Mouse (Mus musculus) forebrain, embryonic 10.5 days (tissue): ENCODE measurements at regions not wholly inside any gene's neighbourhood (a gene's known extent, or its start where the extent isn't known, plus 50 kb on each side); places are given as distances from the start of the nearest gene placed in this dataset.

ENCODE experiments used
- DNase-seq: peaks from one replicate; pipeline ENCODE4 v3.0.0-alpha.2; 2017; ENCODE audit warnings: low spot score; ENCODE audit errors: extremely low spot score
- H3K27ac ChIP-seq: fragments of 300-500 bp; sonication (generic); 2 replicates; pipeline ENCODE4 v1.5.1; 2016; ENCODE audit warnings: mild to moderate bottlenecking
- H3K27me3 ChIP-seq: fragments of 300-500 bp; sonication (generic); 2 replicates; pipeline ENCODE4 v1.6.1; 2016; ENCODE audit warnings: mild to moderate bottlenecking; ENCODE audit not compliant: poor library complexity, severe bottlenecking
- H3K36me3 ChIP-seq: fragments of 300-500 bp; sonication (generic); replicated peaks from 2 replicates; pipeline ENCODE4 v1.6.1; 2016; ENCODE audit warnings: mild to moderate bottlenecking, moderate library complexity
- H3K4me1 ChIP-seq: fragments of 300-500 bp; sonication (generic); 2 replicates; pipeline ENCODE4 v1.6.1; 2016
- H3K4me3 ChIP-seq: fragments of 300-500 bp; sonication (generic); 2 replicates; pipeline ENCODE4 v1.5.1; 2016; ENCODE audit warnings: mild to moderate bottlenecking, moderate library complexity
- H3K9me3 ChIP-seq: fragments of 300-500 bp; sonication (generic); 2 replicates; pipeline ENCODE4 v1.6.1; 2016; ENCODE audit warnings: mild to moderate bottlenecking, moderate library complexity
- WGBS: fragments of 180-500 bp; shearing (Covaris S2); methylation state at CpG from one replicate; pipeline ENCODE4 v1.1.7; 2016; 5-methylcytosine and 5-hydroxymethylcytosine counted together

DNA sequence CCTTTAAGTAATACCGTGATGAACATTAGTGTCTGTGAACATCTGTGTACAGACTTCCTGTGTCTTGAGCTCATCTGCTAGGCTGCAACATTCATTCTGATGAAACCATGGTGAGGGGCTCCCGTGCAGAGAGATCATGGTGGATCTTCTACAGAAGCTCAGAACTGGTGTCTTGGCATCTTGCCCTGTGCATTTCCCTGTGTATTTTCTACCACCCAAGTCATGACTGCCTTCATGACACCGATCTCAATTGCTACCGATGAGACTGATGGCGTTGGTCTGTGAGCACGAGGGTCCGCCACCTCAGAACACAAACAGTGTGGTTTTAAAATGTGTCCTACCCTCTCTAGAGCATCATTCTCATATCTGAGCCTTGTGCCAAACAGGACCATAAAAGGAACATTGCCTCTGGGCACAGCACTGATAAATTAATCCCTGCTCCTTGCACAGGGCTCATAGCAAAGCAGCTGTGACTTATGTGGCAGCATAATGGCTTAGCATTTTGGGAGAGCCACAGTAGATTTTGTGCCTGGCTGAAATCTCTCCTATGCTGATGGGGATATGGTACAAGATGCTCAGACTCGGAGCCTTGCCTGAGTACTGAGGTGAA, 132.8 kb upstream of the Slc35f3 start:
- Histone ChIP-seq H3K36me3 (no peaks in the 10 kb centered on the region; the same call in 1 of the 2 replicates), H3K9me3 (no peaks in the 10 kb centered on the region), H3K4me1 (peaks cover 16% of the 10 kb centered on the region), H3K27me3 (no peaks in the 10 kb centered on the region), H3K27ac (no peak overlapping the region), H3K4me3 (no peak overlapping the region)
- DNase-seq, result no peak
- WGBS, result 87% methylated on average over 8 of the region's 8 CpGs

DNA sequence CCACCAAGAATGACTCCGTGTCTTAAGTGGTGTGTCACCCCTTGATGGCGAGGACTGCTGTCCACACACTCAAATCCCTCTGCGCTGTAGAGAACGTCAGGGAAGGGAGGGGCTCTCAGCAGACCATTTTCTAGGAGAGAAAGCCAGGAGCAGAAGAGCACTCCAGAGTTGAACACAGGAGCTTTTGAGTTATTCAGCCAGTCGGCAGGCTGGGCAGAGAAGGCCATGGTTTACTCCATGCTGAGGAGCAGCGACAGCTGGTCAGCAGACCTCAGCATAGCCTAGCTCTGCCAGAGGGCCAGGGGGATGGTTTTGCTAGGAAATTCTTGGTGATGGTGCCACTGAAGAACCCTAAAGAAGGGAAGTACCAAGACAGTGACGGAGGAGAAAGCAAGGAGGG, 132.0 kb upstream of the Slc35f3 start:
- 87% methylated on average over 7 of the region's 7 CpGs for WGBS
- H3K4me1 ChIP-seq, result peaks cover 12% of the 10 kb centered on the region
- no peaks in the 10 kb centered on the region; the same call in 1 of the 2 replicates for H3K36me3 ChIP-seq
- no peaks in the 10 kb centered on the region for H3K27me3 ChIP-seq
- H3K4me3 ChIP-seq, result no peak overlapping the region
- no peaks in the 10 kb centered on the region for H3K9me3 ChIP-seq
- H3K27ac ChIP-seq, result no peak overlapping the region
- DNase-seq, result no peak

DNA sequence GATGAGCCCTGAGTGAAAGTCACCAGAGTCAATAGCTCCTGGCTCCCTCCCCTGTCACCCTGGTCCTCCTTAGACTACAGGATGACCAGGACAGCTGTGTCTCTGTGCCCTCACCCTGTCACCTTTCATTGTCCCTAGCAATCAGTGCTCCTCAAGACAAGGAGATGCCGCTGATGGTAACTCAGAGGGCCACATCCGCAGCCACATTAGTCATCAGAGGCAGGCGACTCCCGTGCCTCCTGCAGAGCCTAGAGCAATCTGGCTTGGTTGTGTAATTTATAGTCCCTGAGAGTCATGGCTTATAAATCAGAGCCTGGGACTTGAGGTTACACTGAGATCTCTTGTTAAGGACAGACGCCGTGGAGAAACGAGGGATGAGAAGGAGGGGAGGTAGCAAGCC, 123.9 kb upstream of the Slc35f3 start:
- 85% methylated on average over 7 of the region's 7 CpGs for WGBS

DNA sequence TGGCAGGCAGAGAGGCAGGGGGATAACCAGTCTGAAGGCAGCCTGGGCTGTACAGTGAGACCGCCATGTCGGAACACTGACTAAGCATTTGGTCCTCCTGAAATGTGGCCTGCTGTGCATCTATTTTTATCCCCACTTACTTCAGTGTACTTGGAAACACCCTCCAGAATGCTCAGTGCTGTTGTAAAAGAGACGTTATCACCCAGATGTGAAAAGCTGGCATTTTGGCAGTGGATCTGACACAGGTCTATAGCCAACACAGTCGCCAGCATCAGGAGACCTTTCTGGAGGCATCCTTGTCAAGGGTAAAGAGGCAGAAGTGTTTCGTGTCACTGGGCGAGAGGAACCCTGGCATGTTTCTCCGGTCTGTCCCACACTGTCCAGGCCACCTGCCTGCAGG, 122.1 kb upstream of the Slc35f3 start:
- Histone ChIP-seq H3K27me3 (no peaks in the 10 kb centered on the region), H3K4me3 (no peak overlapping the region), H3K27ac (no peak overlapping the region), H3K9me3 (no peaks in the 10 kb centered on the region), H3K4me1 (no peaks in the 10 kb centered on the region), H3K36me3 (no peaks in the 10 kb centered on the region)
- no peak for DNase-seq
- 91% methylated on average over 7 of the region's 7 CpGs for WGBS

More for the DNA sequence above, 123.9 kb upstream of the Slc35f3 start:
- no peaks in the 10 kb centered on the region for H3K27me3 ChIP-seq
- DNase-seq, result no peak
- H3K4me1 ChIP-seq, result no peaks in the 10 kb centered on the region
- no peaks in the 10 kb centered on the region for H3K36me3 ChIP-seq
- no peak overlapping the region for H3K27ac ChIP-seq
- no peak overlapping the region for H3K4me3 ChIP-seq
- H3K9me3 ChIP-seq, result no peaks in the 10 kb centered on the region

DNA sequence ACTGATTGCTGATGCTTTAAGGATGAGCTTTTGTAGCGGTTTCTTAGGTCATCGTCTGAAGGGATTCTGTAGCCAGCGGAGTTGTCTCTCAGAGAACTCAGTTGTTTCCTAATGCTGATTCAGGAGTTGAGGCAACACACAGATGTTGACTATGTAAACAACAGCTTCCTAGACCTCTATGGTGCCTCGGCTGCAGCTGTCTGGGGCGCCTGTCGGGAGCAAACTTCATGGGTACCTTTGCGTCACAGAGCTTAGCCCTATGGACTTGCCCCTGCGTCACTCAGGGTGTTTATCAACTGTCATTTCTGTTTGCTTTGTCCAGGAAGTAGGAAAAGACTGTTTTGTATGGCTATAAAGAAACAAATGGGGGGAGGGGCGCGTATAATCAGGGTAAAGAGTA, 120.5 kb upstream of the Slc35f3 start:
- 91% methylated on average over 10 of the region's 10 CpGs for WGBS
- Histone ChIP-seq H3K9me3 (no peaks in the 10 kb centered on the region), H3K4me3 (no peak overlapping the region), H3K27ac (no peak overlapping the region), H3K36me3 (no peaks in the 10 kb centered on the region), H3K4me1 (no peaks in the 10 kb centered on the region), H3K27me3 (no peaks in the 10 kb centered on the region)
- DNase-seq, result no peak

DNA sequence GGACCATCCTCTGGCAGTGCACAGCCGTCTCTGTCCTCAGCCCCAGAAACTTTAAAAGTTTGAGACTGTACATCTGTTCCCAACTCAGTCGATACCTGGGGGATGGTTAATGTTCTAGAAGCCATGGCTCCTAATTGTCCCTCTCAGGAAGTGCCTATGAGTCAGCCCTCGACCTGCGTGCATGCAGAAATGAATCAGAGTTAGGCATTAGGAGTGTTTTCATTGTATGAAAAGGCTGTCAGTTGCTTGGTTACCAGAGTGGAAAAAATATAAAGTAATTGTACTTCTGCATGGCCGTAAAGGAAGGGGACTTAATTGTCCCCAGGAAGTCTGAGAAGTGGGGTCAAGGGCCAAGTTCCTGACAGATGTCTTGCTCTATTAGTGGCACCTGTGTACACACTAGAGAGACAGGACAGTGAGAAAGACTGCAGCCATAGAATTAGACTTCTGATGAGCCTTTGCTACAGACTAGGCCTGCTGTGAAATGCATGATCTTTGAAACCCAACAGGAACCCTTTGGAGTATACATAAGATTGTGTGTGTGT, 109.5 kb upstream of the Slc35f3 start:
- DNase-seq, result no peak
- H3K27ac ChIP-seq, result no peak overlapping the region
- H3K27me3 ChIP-seq, result no peaks in the 10 kb centered on the region
- H3K4me1 ChIP-seq, result peaks cover 10% of the 10 kb centered on the region; the same call in 1 of the 2 replicates
- peaks cover 17% of the 10 kb centered on the region for H3K9me3 ChIP-seq
- no peak overlapping the region for H3K4me3 ChIP-seq
- WGBS, result 58% methylated on average over 5 of the region's 5 CpGs
- no peaks in the 10 kb centered on the region for H3K36me3 ChIP-seq

DNA sequence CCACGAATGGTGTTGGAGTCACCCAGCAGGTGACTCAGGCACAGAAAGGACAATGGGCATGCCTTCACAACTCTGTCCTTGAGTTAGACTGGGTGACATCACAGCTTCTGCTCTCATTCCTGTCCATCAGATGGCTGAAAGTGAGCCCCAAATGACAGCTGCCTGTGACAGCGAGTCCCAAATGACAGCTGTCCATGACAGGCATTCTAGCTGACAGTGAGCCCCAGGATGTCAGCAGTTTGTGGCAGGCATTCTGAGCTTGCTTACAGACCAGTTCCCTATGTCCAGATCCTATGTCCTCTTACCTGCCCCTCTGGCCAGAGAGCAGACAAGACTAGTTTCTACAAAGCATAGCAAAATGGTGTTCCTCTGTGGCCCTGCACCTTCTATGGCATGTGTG, 102.7 kb upstream of the Slc35f3 start:
- Histone ChIP-seq H3K27ac (no peak overlapping the region), H3K9me3 (peaks cover 22% of the 10 kb centered on the region; the same call in 1 of the 2 replicates), H3K4me1 (no peaks in the 10 kb centered on the region), H3K36me3 (no peaks in the 10 kb centered on the region), H3K27me3 (no peaks in the 10 kb centered on the region), H3K4me3 (no peak overlapping the region)
- 90% methylated on average over 2 of the region's 2 CpGs for WGBS
- DNase-seq, result no peak

DNA sequence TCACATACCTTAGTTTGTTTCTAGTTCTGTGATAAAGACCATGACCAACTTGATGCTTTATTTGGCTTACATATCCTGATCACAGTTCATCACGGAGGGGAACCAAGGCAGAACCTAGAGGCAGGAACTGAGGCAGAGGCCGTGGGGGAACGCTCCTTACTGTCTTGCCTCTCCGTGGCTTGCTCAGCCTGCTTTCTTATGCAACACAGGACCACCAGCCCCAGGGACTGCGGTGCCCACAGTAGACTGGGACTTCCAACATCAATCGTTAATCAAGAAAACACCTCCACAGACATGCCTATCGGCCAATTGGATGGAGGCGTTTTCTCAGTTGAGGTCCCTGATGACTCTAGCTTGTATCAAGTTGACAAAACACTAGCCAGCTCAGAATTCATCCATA, 87.8 kb upstream of the Slc35f3 start:
- Histone ChIP-seq H3K4me3 (no peak overlapping the region), H3K9me3 (no peaks in the 10 kb centered on the region), H3K27me3 (no peaks in the 10 kb centered on the region), H3K4me1 (0 out of 2 replicates have a peak, but pooled peaks cover 6% of the 10 kb centered on the region), H3K36me3 (no peaks in the 10 kb centered on the region), H3K27ac (no peak overlapping the region)
- DNase-seq, result no peak
- WGBS, result 92% methylated on average over 8 of the region's 8 CpGs

DNA sequence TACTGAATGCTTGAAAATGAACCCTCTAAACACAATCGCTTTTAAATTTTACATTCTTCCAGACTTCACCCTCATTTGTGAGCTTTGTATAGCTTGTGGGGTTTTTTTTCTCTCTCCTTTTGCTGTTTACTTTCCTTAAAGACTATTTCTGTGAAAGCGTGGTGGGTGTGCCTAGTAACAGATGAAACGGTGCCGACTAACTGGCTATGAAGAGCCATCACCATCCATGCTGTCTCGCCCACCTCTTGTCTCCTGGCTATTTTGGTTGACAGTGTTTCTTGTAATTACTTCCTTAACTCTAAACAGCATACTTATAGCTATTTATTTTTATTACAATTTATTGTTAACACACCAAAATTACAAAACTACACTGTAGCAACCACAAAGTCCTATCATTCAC, 85.6 kb upstream of the Slc35f3 start:
- H3K9me3 ChIP-seq, result no peaks in the 10 kb centered on the region
- no peak for DNase-seq
- 0 out of 2 replicates have a peak, but pooled peaks cover 6% of the 10 kb centered on the region for H3K4me1 ChIP-seq
- no peak overlapping the region for H3K4me3 ChIP-seq
- H3K27ac ChIP-seq, result no peak overlapping the region
- no peaks in the 10 kb centered on the region for H3K27me3 ChIP-seq
- no peaks in the 10 kb centered on the region for H3K36me3 ChIP-seq
- WGBS, result 90% methylated on average over 5 of the region's 5 CpGs

DNA sequence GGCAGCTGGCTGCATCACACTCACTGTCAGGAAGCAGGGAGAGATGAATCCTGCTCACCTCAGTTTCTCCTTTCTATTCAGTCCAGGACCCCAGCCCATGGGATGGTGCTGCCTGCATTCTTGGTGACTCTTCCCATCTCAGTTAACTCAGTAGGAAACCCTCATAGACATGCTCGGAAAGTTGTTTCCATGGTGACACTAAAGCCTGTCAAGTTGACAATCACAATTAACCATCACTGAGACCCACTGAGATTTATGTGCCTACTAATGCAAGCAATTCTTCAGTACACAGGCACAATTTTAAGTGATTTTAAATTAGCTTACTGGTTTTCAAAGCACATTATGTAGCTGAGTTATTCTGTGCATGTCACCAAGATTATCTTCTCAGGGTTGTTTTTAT, 83.8 kb upstream of the Slc35f3 start:
- WGBS, result 69% methylated on average over 1 of the region's 1 CpGs
- Histone ChIP-seq H3K9me3 (no peaks in the 10 kb centered on the region), H3K36me3 (no peaks in the 10 kb centered on the region), H3K27ac (no peak overlapping the region), H3K4me1 (no peaks in the 10 kb centered on the region), H3K27me3 (no peaks in the 10 kb centered on the region), H3K4me3 (no peak overlapping the region)
- no peak for DNase-seq

DNA sequence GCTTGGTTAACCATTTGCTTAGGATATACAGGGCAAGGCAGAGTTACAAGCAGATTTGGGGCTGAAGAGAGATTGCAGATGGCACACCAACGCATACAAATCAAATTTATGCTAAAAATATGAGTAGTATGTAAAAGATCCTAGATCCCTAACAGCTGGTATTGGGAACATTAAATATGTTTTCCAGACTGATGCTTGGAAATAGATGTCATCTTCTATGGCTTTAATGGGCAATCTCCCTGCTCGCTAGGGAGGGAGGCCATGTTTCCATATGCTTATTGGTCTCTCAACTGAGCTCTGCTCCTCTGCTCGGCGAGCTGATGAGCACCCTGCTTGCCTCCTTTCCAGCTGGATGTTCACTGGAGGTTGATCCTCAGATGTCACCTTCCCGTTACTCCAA, 82.0 kb upstream of the Slc35f3 start:
- 86% methylated on average over 5 of the region's 5 CpGs for WGBS
- no peaks in the 10 kb centered on the region for H3K36me3 ChIP-seq

DNA sequence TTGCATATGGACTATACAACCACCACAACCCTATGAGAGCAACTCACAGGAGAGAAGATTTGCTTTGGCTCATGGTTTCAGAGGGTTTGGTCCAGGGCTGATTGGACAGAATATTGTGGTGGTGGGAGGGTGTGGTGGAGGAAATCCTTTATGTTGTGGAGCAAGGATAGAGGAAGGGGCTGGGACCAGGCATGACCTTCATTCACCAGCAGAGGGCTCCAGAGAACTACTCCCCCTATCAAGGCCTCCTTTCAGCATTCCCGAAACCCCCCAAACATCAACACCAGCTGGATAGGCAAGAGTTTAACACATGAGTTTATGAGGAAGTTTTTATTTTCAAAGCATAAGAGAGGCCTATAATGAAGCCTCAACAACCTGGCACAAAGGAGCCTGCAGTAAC, 76.7 kb upstream of the Slc35f3 start:
- no peak for DNase-seq
- H3K4me3 ChIP-seq, result no peak overlapping the region
- no peaks in the 10 kb centered on the region; the same call in 1 of the 2 replicates for H3K9me3 ChIP-seq
- H3K27ac ChIP-seq, result no peak overlapping the region
- H3K36me3 ChIP-seq, result no peaks in the 10 kb centered on the region
- H3K4me1 ChIP-seq, result 0 out of 2 replicates have a peak, but pooled peaks cover 4% of the 10 kb centered on the region
- no peaks in the 10 kb centered on the region for H3K27me3 ChIP-seq
- WGBS, result 50% methylated on average over 1 of the region's 1 CpGs

More for the DNA sequence above, 82.0 kb upstream of the Slc35f3 start:
- Histone ChIP-seq H3K27ac (no peak overlapping the region), H3K9me3 (no peaks in the 10 kb centered on the region; the same call in 1 of the 2 replicates), H3K4me3 (no peak overlapping the region), H3K27me3 (no peaks in the 10 kb centered on the region), H3K4me1 (no peaks in the 10 kb centered on the region)
- DNase-seq, result no peak

DNA sequence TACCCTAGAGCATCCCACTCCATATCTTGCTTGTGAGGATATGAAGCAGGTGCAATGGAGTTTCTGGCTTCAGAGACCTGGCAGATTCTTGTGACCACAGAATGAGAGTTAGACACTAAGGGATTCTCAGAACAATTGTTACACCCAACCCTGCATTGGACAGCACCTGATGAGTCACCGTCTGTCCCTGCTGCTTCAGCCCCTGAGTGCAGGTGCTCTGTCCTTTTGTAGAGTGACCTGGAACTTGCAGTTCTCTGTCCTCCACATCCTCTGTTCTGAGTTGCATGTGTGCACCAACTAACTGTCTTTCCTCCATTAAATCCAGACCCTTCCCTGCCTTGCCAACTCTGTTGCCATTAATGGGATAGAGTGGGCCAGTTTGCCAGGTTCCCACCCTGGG, 66.6 kb upstream of the Slc35f3 start:
- Histone ChIP-seq H3K27ac (no peak overlapping the region), H3K4me3 (no peak overlapping the region), H3K36me3 (no peaks in the 10 kb centered on the region), H3K27me3 (no peaks in the 10 kb centered on the region), H3K4me1 (peaks cover 7% of the 10 kb centered on the region), H3K9me3 (no peaks in the 10 kb centered on the region)
- DNase-seq, result no peak
- WGBS, result 94% methylated on average over 1 of the region's 1 CpGs
